Mouse (Mus musculus) left cerebral cortex, adult 8-10 months (tissue): ENCODE data around the gene Sppl3. TPM values are rescaled to one million over a fixed set of nuclear protein-coding genes. Genes with fewer than 3 reads are reported as not detected.
A peak's percentile ranks its signal among the peaks of the same experiment; 100 is the strongest.

Experiments
- DNase-seq, 2 experiments: peaks; one replicate each; pipeline ENCODE4 v3.0.0; 2022; ENCODE audit warnings: low spot score in 2 of 2
- total RNA-seq, 4 experiments: library from RNA; stranded (reverse); gene quantifications; 2 replicates each; pipeline ENCODE4 v1.2.4; 2022

Sppl3 gene
- total RNA-seq, 4 experiments from 2014 or later, result 83.7 to 90.3 (median 85.0) TPM

GRCm38 (mm10) chr5:115037099-115037498 lies 26.2 kb downstream of the Sppl3 start:
- DNase-seq, result no peak

- no peak for DNase-seq
Observed at GRCm38 (mm10) chr5:115040756-115041155, 29.8 kb downstream of the Sppl3 start.

GRCm38 (mm10) chr5:115043626-115044025 lies 32.7 kb downstream of the Sppl3 start:
- no peak for DNase-seq

- DNase-seq, result no peak
Observed at GRCm38 (mm10) chr5:115045146-115045677, 34.3 kb downstream of the Sppl3 start.

GRCm38 (mm10) chr5:115049692-115050091 lies 38.8 kb downstream of the Sppl3 start:
- no peak for DNase-seq

GRCm38 (mm10) chr5:115050776-115051175 lies 39.8 kb downstream of the Sppl3 start:
- no peak for DNase-seq

- no peak for DNase-seq
Observed at GRCm38 (mm10) chr5:115052546-115052945, 41.6 kb downstream of the Sppl3 start.

GRCm38 (mm10) chr5:115053791-115054396 lies 43.0 kb downstream of the Sppl3 start:
- no peak for DNase-seq

GRCm38 (mm10) chr5:115055418-115055817 lies 44.5 kb downstream of the Sppl3 start:
- DNase-seq, result no peak

- DNase-seq, result no peak
Observed at GRCm38 (mm10) chr5:115057153-115057552, 46.2 kb downstream of the Sppl3 start.

GRCm38 (mm10) chr5:115058584-115059297 lies 47.8 kb downstream of the Sppl3 start:
- no peak for DNase-seq

GRCm38 (mm10) chr5:115060067-115060695 lies 49.2 kb downstream of the Sppl3 start:
- DNase-seq, result no peak

- no peak for DNase-seq
Observed at GRCm38 (mm10) chr5:115060977-115061376, 50.0 kb downstream of the Sppl3 start.

- no peak for DNase-seq
Observed at GRCm38 (mm10) chr5:115062566-115062965, 51.6 kb downstream of the Sppl3 start.

GRCm38 (mm10) chr5:115063391-115063790 lies 52.5 kb downstream of the Sppl3 start:
- no peak for DNase-seq

GRCm38 (mm10) chr5:115066245-115066644 lies 55.3 kb downstream of the Sppl3 start:
- DNase-seq, result no peak

- no peak for DNase-seq
Observed at GRCm38 (mm10) chr5:115068671-115069421, 57.9 kb downstream of the Sppl3 start.

- no peak for DNase-seq
Observed at GRCm38 (mm10) chr5:115069611-115070010, 58.7 kb downstream of the Sppl3 start.

- no peak for DNase-seq
Observed at GRCm38 (mm10) chr5:115070457-115070856, 59.5 kb downstream of the Sppl3 start.

GRCm38 (mm10) chr5:115071096-115071901 lies 60.4 kb downstream of the Sppl3 start:
- DNase-seq, result no peak

GRCm38 (mm10) chr5:115072143-115072542 lies 61.2 kb downstream of the Sppl3 start:
- peak in 1 of 2 experiments; percentile 65 for DNase-seq
